Mouse (Mus musculus) CH12.LX (cell line): ENCODE results near the gene Tpst1.

Experiments
- CHD2 ChIP-seq: IDR thresholded peaks from 2 replicates; pipeline ENCODE4 v1.6.1; 2011; ENCODE audit warnings: low read length, improper control_type of control experiment
- CTCF ChIP-seq, 2 experiments: IDR thresholded peaks in 1 of 2; conservative IDR thresholded peaks in 1 of 2; 2 replicates each; pipeline ENCODE4 v1.5.1; 2011 to 2012; ENCODE audit warnings: low read depth in 2 of 2, low read length in 2 of 2, improper control_type of control experiment in 1 of 2, inconsistent platforms in 1 of 2, mild to moderate bottlenecking in 1 of 2, moderate library complexity in 1 of 2
- MXI1 ChIP-seq: IDR thresholded peaks from 2 replicates; pipeline ENCODE4 v1.6.1; 2011; ENCODE audit warnings: mild to moderate bottlenecking, low read depth, low read length, improper control_type of control experiment
- POLR2A ChIP-seq: IDR thresholded peaks from 2 replicates; pipeline ENCODE4 v1.6.1; 2011; ENCODE audit warnings: low read depth, mild to moderate bottlenecking, improper control_type of control experiment, low read length
- SMC3 ChIP-seq: IDR thresholded peaks from 2 replicates; pipeline ENCODE4 v1.6.1; 2011; ENCODE audit warnings: low read depth, low read length, improper control_type of control experiment
- ZNF384 ChIP-seq: IDR thresholded peaks from 2 replicates; pipeline ENCODE4 v1.6.1; 2012; ENCODE audit warnings: low read depth, low read length, improper control_type of control experiment, inconsistent platforms

DNA sequence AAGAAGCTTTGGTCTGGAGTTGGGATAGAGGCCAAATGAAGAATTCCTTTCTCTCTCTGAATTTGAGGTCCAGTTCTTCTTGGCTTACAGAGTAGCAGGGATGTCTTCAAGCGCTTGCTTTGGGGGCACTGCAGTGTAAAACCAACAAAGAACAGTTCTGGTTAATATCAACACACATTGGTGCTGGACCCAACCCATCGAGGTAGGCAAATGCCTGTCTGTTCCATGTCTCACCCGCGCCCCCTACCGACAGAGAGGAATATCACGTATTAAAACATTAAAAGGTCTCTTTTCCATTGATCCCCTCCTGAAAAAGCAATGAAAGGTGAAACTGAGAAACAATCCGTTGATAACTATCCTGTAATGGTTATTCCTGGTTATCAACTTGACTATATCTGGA, 90.5 kb downstream of the Tpst1 start:
- TF ChIP-seq SMC3, result peak; percentile 82
- peak; percentile 69 to 93 for TF ChIP-seq CTCF (conservative IDR thresholded peaks at IDR 0.05 in 1 of 2, IDR thresholded peaks at IDR 0.05 in 1 of 2; ENCODE audit: low read depth in 2 of 2, low read length in 2 of 2)
- TF ChIP-seq ZNF384, result 0 out of 2 replicates have a peak, but pooled peaks have one; percentile 17
- 0 out of 2 replicates have a peak, but pooled peaks have one; percentile 18 for TF ChIP-seq CHD2
- TF ChIP-seq MXI1, result 0 out of 2 replicates have a peak, but pooled peaks have one; percentile 32
- TF ChIP-seq POLR2A, result no peak
